Mouse (Mus musculus) megakaryocyte, embryonic 14.5 days (primary cell): ENCODE results near the gene Hist1h4h. TPM values are rescaled to one million over a fixed set of nuclear protein-coding genes. Genes with fewer than 3 reads are reported as not detected.

ENCODE experiments used
- H3K27me3 ChIP-seq: replicated peaks from 2 replicates; pipeline ENCODE3; 2012; ENCODE audit warnings: inconsistent platforms
- H3K36me3 ChIP-seq: replicated peaks from 2 replicates; pipeline ENCODE3; 2012; ENCODE audit warnings: low read length, inconsistent platforms, mixed read lengths
- H3K4me1 ChIP-seq: 2 replicates; pipeline ENCODE4 v1.6.1; 2012; ENCODE audit warnings: inconsistent platforms
- H3K4me3 ChIP-seq: replicated peaks from 2 replicates; pipeline ENCODE3; 2012; ENCODE audit warnings: moderate library complexity, mild to moderate bottlenecking, inconsistent platforms
- H3K9me3 ChIP-seq: 2 replicates; pipeline ENCODE4 v1.6.1; 2012; ENCODE audit warnings: inconsistent platforms
- FLI1 ChIP-seq: IDR thresholded peaks from 2 replicates; pipeline ENCODE4 v1.6.1; 2012; ENCODE audit warnings: low read length, inconsistent platforms, mixed read lengths
- GATA1 ChIP-seq: IDR thresholded peaks from 3 replicates; pipeline ENCODE4 v1.6.1; 2012; ENCODE audit warnings: mixed read lengths, low read length, inconsistent platforms, borderline replicate concordance
- polyA plus RNA-seq: library from polyadenylated mRNA; stranded (reverse); fragments of >175 nt; gene quantifications from 2 replicates; pipeline ENCODE4 v1.2.3, GENCODE M21; 2012; ENCODE audit warnings: low replicate concordance; ENCODE audit not compliant: insufficient read depth

Hist1h4h gene
- 443 and 574 TPM in 2 replicates for polyA plus RNA-seq

- Histone ChIP-seq H3K9me3 (no peaks in the 10 kb centered on the region), H3K4me1 (peaks cover 50% of the 10 kb centered on the region), H3K4me3 (peak within 1 kb of the TSS; percentile 91), H3K27me3 (no peaks in the 10 kb centered on the region), H3K36me3 (no peaks in the 10 kb centered on the region)
- no peak for TF ChIP-seq FLI1
- TF ChIP-seq GATA1: no peak
These were observed at the start of gene Hist1h4h for GRCm38 (mm10) chr13:23530901-23531875. Gene Hist1h4h, plus strand, starts transcription at chr13:23531050.

- no peak for TF ChIP-seq FLI1
- TF ChIP-seq GATA1: no peak
- Histone ChIP-seq H3K9me3 (no peaks in the 10 kb centered on the region), H3K36me3 (no peaks in the 10 kb centered on the region), H3K4me1 (peaks cover 33% of the 10 kb centered on the region), H3K4me3 (no peak overlapping the region), H3K27me3 (peaks cover 72% of the 10 kb centered on the region)
These were observed 47.7 kb upstream of the Hist1h4h start for GRCm38 (mm10) chr13:23483153-23483552.

- no peaks in the 10 kb centered on the region for H3K36me3 ChIP-seq
- peaks cover 37% of the 10 kb centered on the region for H3K4me1 ChIP-seq
- no peak for TF ChIP-seq GATA1
- TF ChIP-seq FLI1: no peak
- peaks cover 67% of the 10 kb centered on the region for H3K27me3 ChIP-seq
- H3K4me3 ChIP-seq: no peak overlapping the region
- H3K9me3 ChIP-seq: no peaks in the 10 kb centered on the region
These were observed 45.6 kb upstream of the Hist1h4h start for GRCm38 (mm10) chr13:23485271-23485670.

- peaks cover 37% of the 10 kb centered on the region for H3K4me1 ChIP-seq
- no peaks in the 10 kb centered on the region for H3K36me3 ChIP-seq
- TF ChIP-seq FLI1: no peak
- H3K4me3 ChIP-seq: peak within 1 kb of the TSS; percentile 76
- H3K27me3 ChIP-seq: peaks cover 38% of the 10 kb centered on the region
- no peaks in the 10 kb centered on the region for H3K9me3 ChIP-seq
These were observed 42.2 kb upstream of the Hist1h4h start, which contains the start of gene Btn2a2 for GRCm38 (mm10) chr13:23488400-23489322. Gene Btn2a2, minus strand, starts transcription at chr13:23488857.

- Histone ChIP-seq H3K4me1 (peaks cover 27% of the 10 kb centered on the region), H3K9me3 (0 out of 2 replicates have a peak, but pooled peaks cover 3% of the 10 kb centered on the region)
- TF ChIP-seq GATA1 (no peak), FLI1 (no peak)
These were observed 40.0 kb upstream of the Hist1h4h start for GRCm38 (mm10) chr13:23490863-23491262.

GRCm38 (mm10) chr13:23491263-23491662 is 39.6 kb upstream of the Hist1h4h start:
- Histone ChIP-seq H3K4me3 (no peak overlapping the region), H3K9me3 (peaks cover 7% of the 10 kb centered on the region; the same call in 1 of the 2 replicates), H3K4me1 (peaks cover 23% of the 10 kb centered on the region), H3K36me3 (no peaks in the 10 kb centered on the region), H3K27me3 (peaks cover 25% of the 10 kb centered on the region)
- TF ChIP-seq GATA1 (no peak), FLI1 (no peak)

More at GRCm38 (mm10) chr13:23490863-23491262, 40.0 kb upstream of the Hist1h4h start:
- no peaks in the 10 kb centered on the region for H3K36me3 ChIP-seq
- H3K4me3 ChIP-seq: no peak overlapping the region
- H3K27me3 ChIP-seq: peaks cover 29% of the 10 kb centered on the region

- no peak for TF ChIP-seq FLI1
- no peak for TF ChIP-seq GATA1
- peak overlapping the region; percentile 64 for H3K4me3 ChIP-seq
- H3K4me1 ChIP-seq: peaks cover 22% of the 10 kb centered on the region
- peaks cover 19% of the 10 kb centered on the region for H3K27me3 ChIP-seq
- H3K9me3 ChIP-seq: peaks cover 7% of the 10 kb centered on the region; the same call in 1 of the 2 replicates
- no peaks in the 10 kb centered on the region for H3K36me3 ChIP-seq
These were observed 38.9 kb upstream of the Hist1h4h start for GRCm38 (mm10) chr13:23491990-23492389.

- peaks cover 29% of the 10 kb centered on the region for H3K4me1 ChIP-seq
- no peak for TF ChIP-seq GATA1
- no peak for TF ChIP-seq FLI1
- H3K27me3 ChIP-seq: peaks cover 2% of the 10 kb centered on the region
- no peak overlapping the region for H3K4me3 ChIP-seq
- H3K36me3 ChIP-seq: no peaks in the 10 kb centered on the region
- H3K9me3 ChIP-seq: peaks cover 7% of the 10 kb centered on the region; the same call in 1 of the 2 replicates
These were observed 35.3 kb upstream of the Hist1h4h start for GRCm38 (mm10) chr13:23495526-23495925.

- Histone ChIP-seq H3K4me3 (peak overlapping the region; percentile 85), H3K4me1 (peaks cover 42% of the 10 kb centered on the region), H3K36me3 (no peaks in the 10 kb centered on the region)
These were observed 33.1 kb upstream of the Hist1h4h start for GRCm38 (mm10) chr13:23497656-23498321.

More at GRCm38 (mm10) chr13:23497656-23498321, 33.1 kb upstream of the Hist1h4h start:
- Histone ChIP-seq H3K27me3 (peaks cover 2% of the 10 kb centered on the region), H3K9me3 (peaks cover 7% of the 10 kb centered on the region; the same call in 1 of the 2 replicates)
- TF ChIP-seq FLI1 (no peak), GATA1 (no peak)
